Comparison of ENCODE assay signal across 17 mouse cellular contexts in the genomic region with DNA sequence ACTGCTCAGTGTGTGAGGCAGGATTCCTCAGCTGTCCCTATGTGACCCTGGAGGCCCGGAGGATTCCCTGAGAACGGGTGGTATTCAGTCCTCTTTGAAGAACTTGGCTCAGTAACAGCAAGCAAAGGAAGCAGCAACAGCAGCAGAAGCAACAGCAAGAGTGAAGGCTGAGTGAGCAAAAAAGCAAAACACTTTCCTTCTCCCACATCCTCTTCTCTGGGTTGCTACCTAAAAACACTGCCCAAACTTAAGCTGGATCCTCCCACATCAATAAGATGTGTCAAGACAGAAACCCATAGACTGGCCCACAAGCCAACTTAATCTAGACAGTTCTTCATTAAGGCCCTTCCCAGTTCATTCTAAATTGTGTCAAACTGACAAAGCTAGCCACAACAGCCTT.
"Had no signal": no experiment of that assay in that cellular context is flagged by ENCODE, and none has a peak within 500 bp of the region (broad histone marks: within the 10 kb centered on the region; RNA-seq: fewer than 3 reads in every experiment).

No protein-coding gene starts in this region.

- H3K4me1 ChIP-seq: megakaryocyte, embryonic 14.5 days; midbrain, embryonic 13.5 days; midbrain, embryonic 15.5 days; neural tube, embryonic 12.5 days had no signal

- H3K4me3 ChIP-seq: lung, embryonic 15.5 days; megakaryocyte, embryonic 14.5 days; midbrain, embryonic 13.5 days; midbrain, embryonic 15.5 days; neural tube, embryonic 12.5 days; stomach, embryonic 15.5 days had no signal

- H3K4me2 ChIP-seq: lung, embryonic 15.5 days; midbrain, embryonic 11.5 days; midbrain, embryonic 13.5 days; midbrain, embryonic 15.5 days; neural tube, embryonic 12.5 days; stomach, embryonic 15.5 days had no signal

- DNase-seq: lung, adult 2 months; lung, postnatal 14 days; lung, postnatal 36 days; right cerebral cortex, postnatal 14 days; thymus, adult 2 months; thymus, postnatal 25 days; thymus, postnatal 4 days had no signal

- H3K9me3 ChIP-seq: lung, embryonic 15.5 days; megakaryocyte, embryonic 14.5 days; midbrain, embryonic 13.5 days; midbrain, embryonic 15.5 days; neural tube, embryonic 12.5 days; stomach, embryonic 15.5 days had no signal

- H3K36me3 ChIP-seq: lung, embryonic 15.5 days; midbrain, embryonic 13.5 days; midbrain, embryonic 15.5 days; neural tube, embryonic 12.5 days; stomach, embryonic 15.5 days had no signal

- H3K27me3 ChIP-seq: lung, embryonic 15.5 days; midbrain, embryonic 13.5 days; midbrain, embryonic 15.5 days; neural tube, embryonic 12.5 days; stomach, embryonic 15.5 days had no signal

- H3K27ac ChIP-seq: lung, embryonic 15.5 days; macrophage; midbrain, embryonic 13.5 days; midbrain, embryonic 15.5 days; neural tube, embryonic 12.5 days; stomach, embryonic 15.5 days; stomach, postnatal 0 days had no signal

- H3K9ac ChIP-seq: lung, embryonic 15.5 days; midbrain, embryonic 13.5 days; midbrain, embryonic 15.5 days; neural tube, embryonic 12.5 days; stomach, embryonic 15.5 days had no signal

- ATAC-seq: lung, postnatal 0 days; midbrain, embryonic 13.5 days; midbrain, embryonic 15.5 days had no signal
